Mouse (Mus musculus): ENCODE measurements around the gene Plin4. TPM values are rescaled to one million over a fixed set of nuclear protein-coding genes. Genes with fewer than 3 reads are reported as not detected.
"Not testable (repeated sequence)": the region's sequence is repeated elsewhere in the genome, so short reads cannot be mapped to it uniquely, and the experiment has no call there.

Gene Plin4
- polyA plus RNA-seq, 1 experiment, result 937 TPM

- DNase-seq (ENCODE audit: low read depth), result no peak
These were observed 16.6 kb upstream of the Plin4 start for GRCm38 (mm10) chr17:56126175-56126574.

GRCm38 (mm10) chr17:56125276-56125630 is 15.7 kb upstream of the Plin4 start:
- no peak for DNase-seq (ENCODE audit: low read depth)

GRCm38 (mm10) chr17:56124377-56125275 is 15.0 kb upstream of the Plin4 start:
- no peak for DNase-seq (ENCODE audit: low read depth)

GRCm38 (mm10) chr17:56123681-56124340 is 14.2 kb upstream of the Plin4 start:
- DNase-seq (ENCODE audit: low read depth), result no peak

- DNase-seq (ENCODE audit: low read depth), result no peak
These were observed 13.6 kb upstream of the Plin4 start for GRCm38 (mm10) chr17:56123161-56123560.

- no peak for DNase-seq (ENCODE audit: low read depth)
These were observed 12.2 kb upstream of the Plin4 start, which contains the start of gene Lrg1 for GRCm38 (mm10) chr17:56121826-56122225. Lrg1 (minus strand) TSS chr17:56122001.

- no peak for DNase-seq (ENCODE audit: low read depth)
These were observed 10.6 kb upstream of the Plin4 start for GRCm38 (mm10) chr17:56119981-56120880.

GRCm38 (mm10) chr17:56119431-56119830 is 9.8 kb upstream of the Plin4 start:
- no peak for DNase-seq (ENCODE audit: low read depth)

- DNase-seq (ENCODE audit: low read depth), result no peak
These were observed 7.7 kb upstream of the Plin4 start, which contains the start of gene Plin5 for GRCm38 (mm10) chr17:56117251-56117710. Plin5 (minus strand) TSS chr17:56117596.

- DNase-seq (ENCODE audit: low read depth), result no peak
These were observed 6.6 kb upstream of the Plin4 start for GRCm38 (mm10) chr17:56116193-56116592.

GRCm38 (mm10) chr17:56112743-56113142 is 3.1 kb upstream of the Plin4 start:
- no peak for DNase-seq (ENCODE audit: low read depth)

GRCm38 (mm10) chr17:56111864-56112263 is 2.3 kb upstream of the Plin4 start:
- no peak for DNase-seq (ENCODE audit: low read depth)

- no peak for DNase-seq (ENCODE audit: low read depth)
These were observed 1.4 kb upstream of the Plin4 start for GRCm38 (mm10) chr17:56111021-56111420.

- DNase-seq (ENCODE audit: low read depth), result no peak
These were observed 968 bp upstream of the Plin4 start for GRCm38 (mm10) chr17:56110571-56110970.

GRCm38 (mm10) chr17:56108334-56109044 is 1.1 kb downstream of the Plin4 start:
- DNase-seq (ENCODE audit: low read depth), result no peak

GRCm38 (mm10) chr17:56107736-56108135 is 1.9 kb downstream of the Plin4 start:
- DNase-seq (ENCODE audit: low read depth), result no peak

GRCm38 (mm10) chr17:56106981-56107380 is 2.6 kb downstream of the Plin4 start:
- DNase-seq (ENCODE audit: low read depth), result no peak

GRCm38 (mm10) chr17:56106436-56106835 is 3.2 kb downstream of the Plin4 start:
- DNase-seq (ENCODE audit: low read depth), result not testable (repeated sequence)

GRCm38 (mm10) chr17:56104821-56105220 is 4.8 kb downstream of the Plin4 start:
- DNase-seq (ENCODE audit: low read depth), result not testable (repeated sequence)

GRCm38 (mm10) chr17:56103465-56104285 is 5.9 kb downstream of the Plin4 start:
- DNase-seq (ENCODE audit: low read depth), result no peak

Measured in gonadal fat pad, adult 2 months (tissue).